Mouse (Mus musculus) c-Kit-positive CD71-positive TER-119-negative erythroid progenitor cells, embryonic 14.5 days (primary cell): Measurements from ENCODE around the gene Cela1.

ENCODE experiments used
- DNase-seq: peaks from one replicate; pipeline ENCODE4 v3.0.0-alpha.2; 2013; ENCODE audit warnings: low read depth

Cela1 gene

GRCm38 (mm10) chr15:100705376-100705775, 17.7 kb upstream of the Cela1 start:
- no peak for DNase-seq

- DNase-seq, result no peak
These were observed 16.2 kb upstream of the Cela1 start for GRCm38 (mm10) chr15:100703913-100704312.

- DNase-seq, result no peak
These were observed 14.1 kb upstream of the Cela1 start for GRCm38 (mm10) chr15:100701856-100702255.

- no peak for DNase-seq
These were observed 13.4 kb upstream of the Cela1 start for GRCm38 (mm10) chr15:100701108-100701507.

GRCm38 (mm10) chr15:100700424-100700823, 12.7 kb upstream of the Cela1 start:
- DNase-seq, result no peak

GRCm38 (mm10) chr15:100699386-100699785, 11.7 kb upstream of the Cela1 start:
- no peak for DNase-seq

- DNase-seq, result no peak
These were observed 10.4 kb upstream of the Cela1 start for GRCm38 (mm10) chr15:100698078-100698477.

GRCm38 (mm10) chr15:100694406-100694805, 6.7 kb upstream of the Cela1 start:
- DNase-seq, result no peak

- no peak for DNase-seq
These were observed 4.3 kb upstream of the Cela1 start for GRCm38 (mm10) chr15:100691990-100692389.

GRCm38 (mm10) chr15:100686989-100687388, 732 bp downstream of the Cela1 start:
- DNase-seq, result no peak

- DNase-seq, result no peak
These were observed 1.3 kb downstream of the Cela1 start for GRCm38 (mm10) chr15:100686434-100686833.

- no peak for DNase-seq
These were observed 1.9 kb downstream of the Cela1 start for GRCm38 (mm10) chr15:100685849-100686248.

GRCm38 (mm10) chr15:100685255-100685654, 2.5 kb downstream of the Cela1 start:
- DNase-seq, result no peak

GRCm38 (mm10) chr15:100684450-100684849, 3.3 kb downstream of the Cela1 start:
- no peak for DNase-seq

GRCm38 (mm10) chr15:100683041-100683440, 4.7 kb downstream of the Cela1 start:
- peak; percentile 90 for DNase-seq

- DNase-seq, result no peak
These were observed 6.0 kb downstream of the Cela1 start for GRCm38 (mm10) chr15:100681770-100682169.

- no peak for DNase-seq
These were observed 7.3 kb downstream of the Cela1 start for GRCm38 (mm10) chr15:100680381-100680780.

- DNase-seq, result no peak
These were observed 8.7 kb downstream of the Cela1 start for GRCm38 (mm10) chr15:100679005-100679404.

- no peak for DNase-seq
These were observed 9.1 kb downstream of the Cela1 start for GRCm38 (mm10) chr15:100678581-100678980.

GRCm38 (mm10) chr15:100677675-100678074, 10.0 kb downstream of the Cela1 start:
- DNase-seq, result no peak

GRCm38 (mm10) chr15:100676521-100676920, 11.2 kb downstream of the Cela1 start:
- no peak for DNase-seq

GRCm38 (mm10) chr15:100675486-100675885, 12.2 kb downstream of the Cela1 start:
- DNase-seq, result no peak

GRCm38 (mm10) chr15:100674566-100674965, 13.2 kb downstream of the Cela1 start:
- DNase-seq, result no peak

- DNase-seq, result no peak
These were observed 13.9 kb downstream of the Cela1 start for GRCm38 (mm10) chr15:100673585-100674391.
